Mouse (Mus musculus) kidney, adult 9 months (tissue): Measurements from ENCODE around the gene 2310007B03Rik.
A peak's percentile ranks its signal among the peaks of the same experiment; 100 is the strongest.
"Not testable (repeated sequence)": the region's sequence is repeated elsewhere in the genome, so short reads cannot be mapped to it uniquely, and the experiment has no call there.

Experiments
- DNase-seq: peaks from one replicate; pipeline ENCODE4 v3.0.0; 2022

Gene 2310007B03Rik

GRCm38 (mm10) chr1:93160501-93161133, at the start of gene 2310007B03Rik:
TSS of gene 2310007B03Rik (minus strand) at chr1:93160948.
- DNase-seq, result peak; percentile 61

GRCm38 (mm10) chr1:93210213-93210641, 49.5 kb upstream of the 2310007B03Rik start:
- DNase-seq, result peak; percentile 55

- DNase-seq, result no peak
Observed at GRCm38 (mm10) chr1:93207536-93208064, 46.9 kb upstream of the 2310007B03Rik start.

GRCm38 (mm10) chr1:93206277-93206970, 45.7 kb upstream of the 2310007B03Rik start:
- no peak for DNase-seq

- DNase-seq, result no peak
Observed at GRCm38 (mm10) chr1:93197916-93198315, 37.2 kb upstream of the 2310007B03Rik start.

GRCm38 (mm10) chr1:93197454-93197853, 36.7 kb upstream of the 2310007B03Rik start:
- DNase-seq, result not testable (repeated sequence)

- DNase-seq, result no peak
Observed at GRCm38 (mm10) chr1:93194961-93195360, 34.2 kb upstream of the 2310007B03Rik start.

- DNase-seq, result no peak
Observed at GRCm38 (mm10) chr1:93190726-93191305, 30.1 kb upstream of the 2310007B03Rik start.

- no peak for DNase-seq
Observed at GRCm38 (mm10) chr1:93184071-93184828, 23.5 kb upstream of the 2310007B03Rik start.

- DNase-seq, result no peak
Observed at GRCm38 (mm10) chr1:93182281-93182680, 21.5 kb upstream of the 2310007B03Rik start.

- DNase-seq, result peak; percentile 15
Observed at GRCm38 (mm10) chr1:93176525-93177332, 16.0 kb upstream of the 2310007B03Rik start.

GRCm38 (mm10) chr1:93175849-93176248, 15.1 kb upstream of the 2310007B03Rik start:
- no peak for DNase-seq

- DNase-seq, result peak; percentile 75
Observed at GRCm38 (mm10) chr1:93174399-93174798, 13.7 kb upstream of the 2310007B03Rik start.

- DNase-seq, result no peak
Observed at GRCm38 (mm10) chr1:93173665-93174064, 12.9 kb upstream of the 2310007B03Rik start.

GRCm38 (mm10) chr1:93168295-93168775, 7.6 kb upstream of the 2310007B03Rik start, which contains the start of gene Crocc2:
TSS of gene Crocc2 (plus strand) at chr1:93168725.
- no peak for DNase-seq

- DNase-seq, result no peak
Observed at GRCm38 (mm10) chr1:93166346-93167079, 5.8 kb upstream of the 2310007B03Rik start.

GRCm38 (mm10) chr1:93165447-93165846, 4.7 kb upstream of the 2310007B03Rik start:
- no peak for DNase-seq

GRCm38 (mm10) chr1:93162588-93162987, 1.8 kb upstream of the 2310007B03Rik start:
- DNase-seq, result no peak

- no peak for DNase-seq
Observed at GRCm38 (mm10) chr1:93161921-93162320, 1.2 kb upstream of the 2310007B03Rik start.

GRCm38 (mm10) chr1:93161350-93161749, 602 bp upstream of the 2310007B03Rik start:
- DNase-seq, result no peak
